Mouse (Mus musculus): ENCODE measurements around the gene Ednrb.
"Not testable (repeated sequence)": the region's sequence is repeated elsewhere in the genome, so short reads cannot be mapped to it uniquely, and the experiment has no call there.

Gene Ednrb

DNA sequence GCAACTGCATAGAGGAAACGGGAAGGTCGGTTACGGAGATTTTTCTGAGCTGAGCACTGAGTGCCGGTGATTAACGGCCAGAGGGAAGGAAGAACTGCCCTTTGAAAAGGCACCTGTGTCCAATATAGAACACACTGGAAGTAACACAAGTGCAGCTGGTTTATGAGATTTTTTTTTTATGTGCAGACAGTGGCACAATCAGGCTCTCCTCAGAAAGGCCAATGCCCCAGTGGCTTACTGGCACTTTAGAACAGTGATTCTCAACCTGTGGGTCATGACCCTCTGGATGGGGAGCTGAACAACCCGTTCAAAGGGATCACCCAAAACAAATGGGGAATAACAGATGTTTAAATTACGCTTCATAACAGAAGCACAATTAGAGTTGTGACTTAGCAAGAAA lies 20.7 kb downstream of the Ednrb start:
- in situ Hi-C loops (cut with MboI, MseI) = no loop called here

DNA sequence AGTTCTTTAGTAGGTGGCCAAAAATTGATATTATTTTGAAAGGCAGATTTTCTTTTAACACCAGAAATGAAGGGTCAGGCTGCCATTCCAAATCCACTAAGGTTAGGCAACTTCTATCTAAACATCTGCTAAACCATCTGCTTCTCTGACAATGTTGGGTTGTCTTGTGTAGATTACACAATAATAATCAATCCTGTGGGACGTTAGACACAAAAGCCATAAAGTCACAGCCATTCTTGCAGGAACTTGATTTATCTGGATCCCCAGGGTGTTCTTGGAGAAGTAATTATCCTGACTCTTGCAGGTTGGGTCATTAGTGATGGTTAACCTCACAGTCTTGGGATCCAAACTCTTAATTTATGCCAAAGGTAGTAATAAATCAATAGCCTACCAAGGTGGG lies 21.6 kb downstream of the Ednrb start:
- in situ Hi-C loops (cut with MboI, MseI) = no loop called here

- in situ Hi-C loops (cut with MboI, MseI) = no loop called here
Observed at GRCm38 (mm10) chr14:103816637-103817308, 27.4 kb downstream of the Ednrb start.

GRCm38 (mm10) chr14:103815542-103815941 lies 28.7 kb downstream of the Ednrb start:
- in situ Hi-C loops (cut with MboI, MseI) = no loop called here

GRCm38 (mm10) chr14:103814015-103814691 lies 30.0 kb downstream of the Ednrb start:
- in situ Hi-C loops (cut with MboI, MseI) = no loop called here

DNA sequence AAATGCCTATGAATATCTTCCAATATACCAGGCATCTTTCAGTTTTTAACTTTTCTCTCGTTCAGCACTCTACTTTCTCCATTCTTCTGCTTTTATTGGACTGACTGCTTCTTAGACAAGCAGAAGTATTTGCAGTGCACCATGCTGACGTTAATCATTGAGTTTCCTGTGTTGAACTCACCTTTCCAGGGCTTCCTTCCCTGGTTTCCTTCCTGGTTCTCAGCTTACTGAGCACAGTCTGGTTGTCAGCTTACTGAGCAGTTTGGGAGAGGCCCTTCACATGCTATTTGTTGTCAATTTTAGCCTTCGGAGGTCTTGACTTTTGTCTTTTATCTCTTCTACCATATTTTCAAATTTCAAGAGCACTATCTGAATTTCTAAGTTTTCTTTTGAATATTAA lies 31.0 kb downstream of the Ednrb start:
- in situ Hi-C loops (cut with MboI, MseI) = no loop called here

GRCm38 (mm10) chr14:103811291-103811690 lies 32.9 kb downstream of the Ednrb start:
- in situ Hi-C loops (cut with MboI, MseI) = no loop called here

DNA sequence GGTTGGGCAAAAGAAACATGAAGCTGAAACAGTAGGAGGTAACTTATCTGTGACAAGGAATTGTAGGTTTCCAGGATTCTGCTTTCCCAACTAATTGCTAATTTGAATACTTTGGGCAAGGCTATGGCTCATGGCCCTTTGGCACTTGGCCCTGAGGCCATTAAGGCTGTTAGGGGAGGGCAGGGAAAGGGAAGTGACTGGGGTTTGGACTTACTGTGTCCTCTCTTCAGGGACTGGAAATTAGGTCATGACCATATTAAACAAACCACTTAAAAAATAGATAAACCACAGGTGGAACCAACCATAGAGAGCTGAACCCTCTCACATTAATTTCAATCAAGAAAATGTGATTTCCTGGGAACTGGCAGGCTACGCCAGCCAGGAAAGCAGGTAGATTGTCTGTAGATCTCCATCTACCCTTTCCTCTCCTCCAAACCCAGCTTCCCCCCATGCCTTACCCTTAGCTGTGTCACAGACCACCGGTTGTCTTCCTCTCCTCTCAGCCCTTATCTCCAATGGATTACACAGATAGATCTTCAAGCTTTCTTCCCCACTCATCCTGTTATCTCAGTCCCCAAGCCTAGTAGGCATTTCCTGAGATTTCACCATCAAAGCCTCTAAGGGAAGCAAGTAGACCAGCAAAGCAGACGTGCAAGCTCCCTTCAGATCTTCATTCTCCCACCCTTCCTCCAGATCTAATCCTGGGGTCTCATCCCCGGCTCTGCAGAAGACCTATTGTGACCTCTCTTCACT lies 40.1 kb downstream of the Ednrb start:
- in situ Hi-C loops (cut with MboI, MseI) = no loop called here

GRCm38 (mm10) chr14:103797123-103797522 lies 47.1 kb downstream of the Ednrb start:
- in situ Hi-C loops (cut with MboI, MseI) = no loop called here

DNA sequence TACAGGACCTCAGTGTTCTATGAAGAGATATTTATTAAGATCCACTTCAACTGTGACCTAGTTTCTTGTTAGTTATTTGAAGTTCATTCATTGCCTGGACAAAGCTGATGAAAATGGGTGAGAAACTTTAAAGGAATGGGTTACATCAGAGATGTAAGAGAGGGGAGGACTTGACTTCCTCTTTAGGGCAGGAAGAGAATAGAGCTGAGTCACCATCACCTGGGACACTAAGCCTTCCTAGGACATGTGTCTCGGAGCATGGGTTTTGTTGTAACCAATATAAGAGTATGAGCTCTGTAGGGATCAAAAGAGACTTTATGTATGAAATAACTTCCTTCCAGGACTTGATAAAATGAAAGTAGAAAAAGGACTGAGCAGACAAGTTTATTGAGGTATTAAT lies 48.6 kb downstream of the Ednrb start:
- in situ Hi-C loops (cut with MboI, MseI) = no loop called here

GRCm38 (mm10) chr14:103793409-103793808 lies 50.8 kb downstream of the Ednrb start:
- in situ Hi-C loops (cut with MboI, MseI) = no loop called here

GRCm38 (mm10) chr14:103792726-103793125 lies 51.5 kb downstream of the Ednrb start:
- in situ Hi-C loops (cut with MboI, MseI) = no loop called here

DNA sequence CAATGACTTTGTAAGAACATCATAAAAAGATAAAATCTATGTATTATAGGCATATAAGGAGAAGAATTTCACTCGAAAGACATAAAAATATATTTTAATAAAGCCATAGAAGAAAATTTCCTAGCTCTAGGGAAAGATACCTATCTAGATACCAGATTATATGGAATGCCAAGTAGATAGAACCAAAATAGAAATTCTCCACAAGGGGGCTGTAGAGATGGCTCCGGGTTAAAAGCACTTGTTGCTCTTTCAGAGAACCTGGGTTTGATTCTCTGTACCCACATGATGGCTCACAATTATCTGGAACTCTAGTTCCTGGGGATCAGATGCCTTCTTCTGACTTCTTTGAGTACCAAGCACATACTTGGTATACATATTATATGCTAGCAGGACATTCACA lies 56.7 kb downstream of the Ednrb start:
- in situ Hi-C loops (cut with MboI, MseI) = no loop called here

DNA sequence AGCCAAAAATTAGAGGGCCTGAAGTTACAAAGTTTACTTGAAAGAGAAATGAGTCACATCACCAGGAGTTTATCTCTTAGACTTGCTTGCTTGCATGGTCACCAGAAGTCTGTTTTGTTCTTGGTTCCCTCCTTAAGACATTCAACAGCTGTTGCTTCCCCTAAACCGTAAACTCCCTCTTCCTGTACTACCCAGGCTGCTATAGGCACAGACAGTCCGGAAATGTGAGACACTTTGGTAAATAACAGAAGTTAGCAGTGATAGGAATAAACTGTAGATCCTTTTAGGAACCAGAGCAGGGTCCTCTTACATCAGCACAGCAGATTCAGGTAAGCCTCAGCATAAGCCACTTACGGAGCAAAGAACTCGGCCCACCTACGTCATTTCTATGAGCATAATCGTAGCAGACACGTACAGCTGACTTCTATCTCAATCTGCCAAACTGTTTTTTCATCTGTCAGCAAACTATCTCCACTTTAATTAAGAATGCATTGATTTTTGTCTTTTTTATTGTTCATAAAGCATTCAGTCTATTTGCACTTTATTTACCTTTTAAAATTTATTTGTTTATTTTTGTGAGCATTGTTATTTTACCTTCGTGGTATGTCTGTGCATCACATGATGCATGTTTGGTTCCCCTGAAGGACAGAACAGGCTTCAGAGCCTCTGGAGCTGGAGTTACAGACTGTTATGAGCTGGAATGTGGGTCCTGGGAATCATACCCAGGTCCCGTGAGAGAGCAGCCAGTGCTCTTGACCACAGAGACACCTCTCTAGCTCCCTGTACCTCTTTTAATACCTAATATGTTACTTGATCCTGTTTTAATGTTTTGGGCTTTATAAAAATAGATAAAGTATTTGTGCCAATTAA lies 58.9 kb downstream of the Ednrb start:
- in situ Hi-C loops (cut with MboI, MseI) = no loop called here

DNA sequence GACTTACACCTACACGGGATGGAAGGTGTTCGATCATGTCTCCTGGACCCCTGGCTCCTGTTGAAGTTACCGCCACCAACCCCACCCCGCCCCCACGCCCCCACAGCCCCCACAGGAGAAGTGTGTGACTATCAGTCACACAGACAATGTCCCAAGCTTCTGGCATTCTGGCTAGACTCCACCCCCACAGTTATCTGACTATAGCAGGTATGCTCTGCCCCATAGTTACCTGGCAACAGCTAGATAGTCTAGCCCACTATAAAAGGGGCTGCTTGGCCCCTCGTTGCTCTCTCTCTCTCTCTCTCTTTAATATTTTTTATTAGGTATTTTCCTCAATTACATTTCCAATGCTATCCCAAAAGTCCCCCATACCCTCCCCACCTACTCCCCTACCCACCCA lies 63.9 kb downstream of the Ednrb start:
- in situ Hi-C loops (cut with MboI, MseI) = not testable (repeated sequence)

DNA sequence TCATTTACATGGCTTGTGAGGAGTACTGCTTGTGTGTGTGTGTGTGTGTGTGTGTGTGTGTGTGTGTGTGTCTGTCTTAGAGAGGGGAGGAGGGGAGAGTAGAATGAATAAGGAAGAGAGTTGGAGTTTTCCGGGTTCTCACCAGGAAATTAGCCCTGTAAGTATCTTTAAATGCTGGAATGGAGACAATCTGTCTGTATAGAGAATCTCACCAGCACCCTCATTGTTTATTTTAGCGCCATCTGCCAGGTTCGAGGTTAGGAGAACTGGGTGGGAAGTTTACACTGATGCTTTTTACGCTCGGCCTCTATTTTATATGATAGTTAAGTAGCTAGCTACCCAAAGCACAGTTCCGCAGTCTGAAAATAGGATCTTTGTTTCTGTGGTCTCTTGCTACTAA lies 64.9 kb downstream of the Ednrb start:
- in situ Hi-C loops (cut with MboI, MseI) = no loop called here

GRCm38 (mm10) chr14:103778533-103779151 lies 65.6 kb downstream of the Ednrb start:
- in situ Hi-C loops (cut with MboI, MseI) = no loop called here

DNA sequence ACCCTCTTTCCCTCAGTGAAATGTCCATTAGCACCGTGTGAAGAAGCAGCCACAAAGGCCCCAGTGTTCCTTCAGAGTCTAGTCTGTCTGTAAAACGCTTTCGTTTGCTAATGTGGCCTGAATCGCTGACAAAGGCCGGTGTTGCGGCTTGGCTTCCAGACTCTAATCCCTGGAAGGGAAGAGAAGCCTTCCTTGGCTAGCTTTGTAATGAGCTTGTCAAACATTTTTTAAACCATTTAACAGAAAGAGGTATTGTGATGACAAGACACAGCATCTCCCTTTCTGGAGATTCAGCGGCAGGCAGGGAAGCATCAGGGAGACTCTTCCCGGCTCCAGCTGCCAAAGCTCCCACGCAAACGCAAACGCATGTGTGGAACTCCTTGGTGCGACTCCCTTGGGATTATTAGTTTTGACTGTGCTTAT lies 66.2 kb downstream of the Ednrb start:
- in situ Hi-C loops (cut with MboI, MseI) = no loop called here

- in situ Hi-C loops (cut with MboI, MseI) = no loop called here
Observed at GRCm38 (mm10) chr14:103777386-103777785, 66.8 kb downstream of the Ednrb start.

GRCm38 (mm10) chr14:103769319-103770245 lies 74.6 kb downstream of the Ednrb start:
- in situ Hi-C loops (cut with MboI, MseI) = no loop called here

Data from T-helper 2 cell (primary cell).